Mouse (Mus musculus): ENCODE measurements at regions not wholly inside any gene's neighbourhood (a gene's known extent, or its start where the extent isn't known, plus 50 kb on each side); places are given as distances from the start of the nearest gene placed in this dataset.

- DNase-seq, result peak; percentile 12 to 42
These were observed 56.6 kb downstream of the Zfp503 start for GRCm38 (mm10) chr14:21932771-21933170.

- DNase-seq, result no peak
These were observed 57.5 kb downstream of the Zfp503 start for GRCm38 (mm10) chr14:21931944-21932343.

DNA sequence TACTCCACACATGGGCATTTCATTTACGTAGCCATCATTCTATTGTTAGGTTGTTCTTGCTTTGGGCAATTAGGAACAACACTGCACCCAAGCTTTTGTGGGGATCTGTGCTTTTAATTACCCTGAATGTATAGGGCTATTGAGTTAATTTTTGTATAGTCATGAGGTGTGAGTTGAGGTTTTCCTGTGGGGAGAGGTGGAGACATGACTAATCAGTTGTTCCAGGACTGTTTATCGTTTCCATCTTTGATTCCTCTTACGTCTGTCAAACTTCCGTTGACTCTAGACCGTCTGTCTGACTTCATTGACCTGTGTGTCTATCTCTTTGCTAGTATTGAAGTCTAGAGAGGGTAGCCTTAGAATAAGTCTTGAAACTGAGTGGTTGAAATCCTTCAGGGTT lies 60.4 kb downstream of the Zfp503 start:
- DNase-seq, result no peak

GRCm38 (mm10) chr14:21916671-21917070 lies 67.9 kb upstream of the Comtd1 start:
- DNase-seq, result no peak

GRCm38 (mm10) chr14:21904498-21905395 lies 56.0 kb upstream of the Comtd1 start:
- no peak for DNase-seq

- DNase-seq, result peak in 1 of 2 experiments; percentile 8
These were observed 55.1 kb upstream of the Comtd1 start for GRCm38 (mm10) chr14:21903562-21904497.

GRCm38 (mm10) chr14:21902856-21903255 lies 54.1 kb upstream of the Comtd1 start:
- no peak for DNase-seq

DNA sequence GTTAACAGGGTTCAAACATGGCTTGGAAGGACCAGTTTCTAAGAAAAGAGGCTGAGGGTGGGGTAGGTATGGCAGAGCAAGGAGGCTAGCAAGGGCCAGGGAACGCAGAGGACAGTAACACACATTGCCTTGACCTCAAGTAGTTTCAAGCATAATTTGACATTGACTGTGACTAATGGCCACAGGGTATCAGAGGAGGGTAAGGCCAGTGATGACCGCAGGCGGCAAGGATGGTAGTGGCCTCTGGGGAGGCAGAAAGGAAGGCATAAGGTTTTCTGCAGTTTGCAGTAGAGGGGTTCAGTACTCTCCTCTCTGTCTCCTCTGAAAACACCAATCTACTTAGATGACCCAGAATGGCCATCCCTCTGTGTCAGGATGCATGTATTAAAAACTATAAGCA lies 53.7 kb upstream of the Comtd1 start:
- DNase-seq, result no peak

DNA sequence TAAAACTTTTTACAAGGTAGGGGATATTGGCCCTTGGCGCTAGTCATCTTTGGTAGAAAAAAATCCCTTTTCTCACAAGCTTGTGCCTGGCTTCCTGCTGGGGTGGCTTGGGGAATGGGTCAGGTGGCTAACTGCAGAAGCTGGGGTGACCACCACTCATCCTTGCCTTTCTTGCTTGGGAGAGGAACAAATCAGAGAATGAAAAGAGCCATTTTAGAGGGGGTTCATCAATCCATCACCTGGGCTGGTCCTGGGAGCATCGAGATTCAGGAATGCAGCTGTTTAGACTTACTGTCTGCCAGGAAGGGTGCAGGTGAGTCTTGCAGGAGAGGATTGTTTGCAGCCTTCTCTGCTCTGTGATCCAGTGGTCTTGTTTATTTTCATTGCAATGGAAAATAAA lies 52.2 kb upstream of the Comtd1 start:
- DNase-seq, result no peak

DNA sequence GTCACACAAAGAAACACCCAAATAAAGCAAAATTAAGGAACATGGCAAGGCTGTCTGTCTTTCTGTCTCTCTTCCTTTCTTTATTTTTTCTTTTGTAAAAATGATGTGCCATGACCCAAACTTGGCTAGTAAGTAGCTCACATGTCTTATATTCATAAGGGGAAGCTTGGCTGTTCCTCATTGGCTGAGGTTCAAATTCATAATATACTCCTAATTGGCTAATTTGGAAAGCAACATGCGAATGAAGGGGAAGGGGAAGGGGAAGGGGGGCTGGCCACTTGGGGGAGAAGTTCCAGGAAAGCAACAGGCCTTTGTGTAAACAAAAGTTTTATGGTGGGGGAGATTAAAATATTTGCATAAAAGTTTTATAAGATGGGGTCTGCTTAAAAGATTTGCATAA lies 51.7 kb upstream of the Comtd1 start:
- no peak for DNase-seq

Measured in cerebellum, postnatal 25 days (tissue).